Mouse (Mus musculus): ENCODE data around the gene Tcp10a.
"Not testable (repeated sequence)": the region's sequence is repeated elsewhere in the genome, so short reads cannot be mapped to it uniquely, and the experiment has no call there.

The Tcp10a gene
- long read RNA-seq, experiment 1 = 0 reads
- long read RNA-seq, experiment 2 = 0 reads

- intact Hi-C loops (cut with DNase I) = not testable (repeated sequence)
Observed at GRCm38 (mm10) chr17:7324346-7324745, at the start of gene Tcp10a. Tcp10a (plus strand) TSS chr17:7324646.

DNA sequence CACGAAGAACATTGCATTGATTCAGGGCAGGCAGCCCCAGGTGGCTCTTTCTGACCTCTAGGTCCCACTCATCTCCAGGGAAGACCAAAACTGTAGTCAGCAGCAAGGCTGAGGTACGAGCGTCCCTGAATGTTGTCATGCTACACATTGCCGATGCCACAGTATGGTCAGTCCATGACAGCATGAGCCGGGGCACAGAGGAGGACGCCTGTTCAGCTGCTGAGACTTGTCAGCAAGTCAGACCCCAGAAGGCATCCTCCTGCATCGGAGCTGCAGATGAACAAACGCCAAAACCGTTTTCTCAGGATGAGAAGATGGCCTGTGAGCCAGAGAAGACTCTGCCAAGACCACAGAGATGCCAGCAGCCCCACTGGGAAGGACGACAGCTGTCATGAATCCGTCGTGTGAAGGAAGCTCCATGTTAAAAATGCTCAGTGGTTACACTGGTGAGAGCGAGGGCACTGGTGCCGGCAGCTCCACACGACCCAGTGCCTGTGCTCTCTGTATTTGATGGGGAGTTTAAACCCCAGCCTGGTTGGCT, 45.7 kb upstream of the Tcp10a start:
- intact Hi-C loops (cut with DNase I) = no loop called here

DNA sequence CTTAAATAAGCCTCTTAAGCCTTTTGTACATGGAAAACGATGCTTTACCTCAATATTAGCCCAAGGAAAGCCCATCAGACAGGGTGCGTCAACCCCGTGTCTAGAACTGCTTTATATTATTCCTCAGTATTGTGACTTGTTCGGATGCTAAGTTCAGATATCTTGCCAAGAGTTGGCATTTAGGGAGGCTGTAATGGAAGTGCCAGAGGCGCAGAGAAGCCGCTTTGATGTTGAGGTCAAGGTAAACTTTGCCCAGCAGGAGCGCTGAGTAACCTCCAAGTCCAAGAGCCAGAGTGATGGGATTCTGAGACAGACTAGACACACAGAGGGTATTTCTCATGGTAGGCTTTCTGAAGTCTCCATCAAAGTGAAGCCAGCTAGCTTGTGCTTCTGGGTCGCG, 45.2 kb upstream of the Tcp10a start:
- intact Hi-C loops (cut with DNase I) = no loop called here

GRCm38 (mm10) chr17:7284297-7284910, 40.0 kb upstream of the Tcp10a start:
- intact Hi-C loops (cut with DNase I) = no loop called here

- intact Hi-C loops (cut with DNase I) = no loop called here
Observed at GRCm38 (mm10) chr17:7285292-7285691, 39.2 kb upstream of the Tcp10a start.

DNA sequence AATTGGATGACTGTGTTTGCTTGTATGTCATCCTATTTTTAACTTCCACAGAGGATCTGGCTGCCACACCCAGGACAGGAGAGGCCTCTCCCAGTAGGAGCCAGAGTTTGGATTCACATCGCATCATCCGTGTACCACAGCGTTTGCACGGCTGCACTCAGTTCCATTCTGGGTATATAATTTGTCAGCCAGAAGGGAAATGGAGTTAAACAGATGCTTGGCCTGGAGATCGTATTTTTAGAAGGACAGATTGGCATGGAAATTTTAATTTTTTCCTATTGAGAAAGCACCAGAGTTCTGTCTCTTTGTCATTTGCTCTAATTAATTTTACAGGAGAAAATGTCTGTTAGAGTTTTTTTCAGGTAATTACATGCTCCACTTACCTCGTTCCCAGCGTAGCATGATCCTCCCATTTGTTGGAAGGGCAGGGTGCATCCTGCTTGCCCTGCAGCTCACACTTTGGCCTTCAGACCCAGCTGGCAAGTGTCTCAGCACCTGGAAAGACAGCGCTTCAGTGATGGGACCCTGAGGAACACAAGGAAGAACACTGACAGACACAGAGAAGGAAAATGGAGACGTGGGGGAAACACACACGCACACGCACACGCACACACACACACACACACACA, 37.9 kb upstream of the Tcp10a start:
- intact Hi-C loops (cut with DNase I) = no loop called here

- intact Hi-C loops (cut with DNase I) = no loop called here
Observed at GRCm38 (mm10) chr17:7292012-7292684, 32.3 kb upstream of the Tcp10a start.

DNA sequence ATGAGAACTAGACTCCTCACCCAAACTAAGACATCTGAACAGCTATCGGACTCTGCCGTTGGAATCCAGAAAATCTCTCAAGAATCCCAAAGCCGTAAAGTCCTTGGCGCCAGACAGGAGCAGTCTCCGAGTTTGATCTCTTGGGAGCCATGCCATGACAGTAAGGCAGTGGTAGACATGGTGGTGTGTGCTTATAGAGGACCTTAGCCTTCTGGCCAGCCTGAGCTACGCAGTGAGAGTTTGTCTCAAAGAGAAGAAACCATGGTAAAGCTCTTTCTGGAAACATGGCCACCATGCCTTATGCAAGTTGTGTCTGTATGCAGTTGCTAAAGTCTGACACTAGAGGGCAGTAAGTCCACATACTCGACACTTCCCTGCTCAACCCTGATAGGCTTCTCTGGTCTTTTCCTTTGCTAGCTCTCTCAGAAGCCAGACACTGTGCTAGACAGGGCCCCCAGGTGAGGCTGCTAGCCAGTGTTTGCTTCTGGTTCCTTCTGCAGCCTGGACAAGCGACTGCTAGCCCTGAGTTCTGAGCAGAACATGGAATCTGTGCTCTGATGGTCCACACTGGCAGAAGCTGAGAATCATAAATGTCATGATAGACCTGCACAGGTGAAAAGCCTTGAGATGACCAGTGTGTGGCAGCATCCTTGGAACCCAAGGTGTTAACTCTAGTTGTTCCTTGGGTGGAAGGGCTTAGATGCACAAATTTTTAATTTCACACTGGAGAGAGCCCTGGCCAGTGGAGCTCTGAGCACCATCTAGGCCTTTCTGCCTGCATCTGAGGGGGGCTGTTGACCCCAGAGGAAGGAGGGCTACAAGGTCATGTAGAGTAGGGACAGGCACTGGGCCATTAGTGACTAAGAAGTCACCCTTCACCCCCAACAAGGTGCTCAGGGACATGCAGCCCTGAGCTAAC, 17.9 kb upstream of the Tcp10a start:
- intact Hi-C loops (cut with DNase I) = not testable (repeated sequence)

DNA sequence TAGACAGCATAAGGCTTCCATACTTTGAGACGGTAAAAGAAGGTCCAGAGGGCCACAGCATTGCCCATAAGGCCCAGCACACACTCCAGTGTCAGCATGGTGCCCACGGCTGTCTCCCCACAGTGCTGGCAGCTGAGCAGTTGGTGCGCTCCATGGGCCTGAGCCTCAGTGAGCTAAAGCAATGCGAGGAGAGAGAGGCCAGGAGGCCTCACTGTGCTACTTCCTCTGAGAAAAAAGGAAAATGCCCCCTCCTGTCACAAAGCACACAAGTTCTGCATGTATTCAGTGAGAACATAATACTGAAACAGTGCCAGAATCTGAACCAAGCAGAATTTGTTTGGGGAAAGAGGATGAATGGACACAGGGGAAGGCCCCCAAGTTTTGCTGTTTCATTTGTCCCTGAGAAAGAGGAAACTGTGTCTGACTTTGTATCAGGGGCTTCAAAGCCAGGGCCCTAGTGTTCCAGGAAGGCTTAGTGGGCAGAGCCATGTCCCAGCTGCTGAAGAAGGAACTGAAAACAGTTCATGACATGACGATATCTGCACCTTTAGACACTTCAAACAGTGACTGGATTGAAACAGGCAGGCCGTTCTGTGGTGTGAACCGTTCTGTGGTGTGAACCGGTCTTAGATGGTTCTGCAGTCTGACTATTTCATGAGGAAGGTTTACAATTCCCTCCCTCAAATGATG, 8.6 kb upstream of the Tcp10a start:
- intact Hi-C loops (cut with DNase I) = not testable (repeated sequence)

DNA sequence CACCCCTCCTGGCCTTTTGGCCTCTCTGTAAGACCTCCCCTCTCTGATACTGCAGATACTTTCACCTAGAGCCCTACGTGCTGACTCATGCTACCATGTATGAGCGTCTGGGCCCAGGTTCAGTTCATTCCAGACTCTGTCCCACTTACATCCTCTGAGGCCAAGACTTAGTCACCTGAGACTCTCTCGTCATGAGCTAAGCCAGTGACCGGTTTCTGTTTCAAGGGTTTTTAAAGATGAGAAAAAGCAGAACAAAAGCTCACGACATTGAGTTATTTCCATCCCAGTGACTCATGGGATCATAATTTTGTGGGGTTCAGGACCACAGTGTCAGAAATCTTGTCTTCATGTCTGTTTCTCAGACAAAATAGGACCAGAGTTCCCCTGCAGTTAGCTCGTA, 4.7 kb upstream of the Tcp10a start:
- intact Hi-C loops (cut with DNase I) = not testable (repeated sequence)

GRCm38 (mm10) chr17:7326415-7326814, 2.0 kb downstream of the Tcp10a start:
- intact Hi-C loops (cut with DNase I) = not testable (repeated sequence)

DNA sequence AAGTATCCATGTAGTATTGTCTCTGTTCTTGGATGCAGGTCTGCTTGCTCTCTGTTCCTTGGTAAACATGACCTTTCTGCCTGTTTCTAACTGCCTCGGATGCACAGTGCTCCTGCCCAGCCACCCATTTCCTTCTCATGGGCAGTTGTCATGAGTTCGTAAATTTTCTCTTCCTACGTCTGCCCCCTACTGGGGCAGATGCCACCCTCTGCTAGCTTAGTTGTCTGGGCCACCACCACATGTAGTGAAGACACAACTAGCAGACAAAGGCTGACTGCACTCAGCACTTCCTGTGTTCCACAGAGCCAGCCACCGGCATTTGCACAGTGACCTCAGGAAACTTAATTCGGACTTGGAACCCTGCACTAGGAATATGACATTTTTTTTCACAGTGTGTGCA, 8.3 kb downstream of the Tcp10a start:
- intact Hi-C loops (cut with DNase I) = not testable (repeated sequence)

DNA sequence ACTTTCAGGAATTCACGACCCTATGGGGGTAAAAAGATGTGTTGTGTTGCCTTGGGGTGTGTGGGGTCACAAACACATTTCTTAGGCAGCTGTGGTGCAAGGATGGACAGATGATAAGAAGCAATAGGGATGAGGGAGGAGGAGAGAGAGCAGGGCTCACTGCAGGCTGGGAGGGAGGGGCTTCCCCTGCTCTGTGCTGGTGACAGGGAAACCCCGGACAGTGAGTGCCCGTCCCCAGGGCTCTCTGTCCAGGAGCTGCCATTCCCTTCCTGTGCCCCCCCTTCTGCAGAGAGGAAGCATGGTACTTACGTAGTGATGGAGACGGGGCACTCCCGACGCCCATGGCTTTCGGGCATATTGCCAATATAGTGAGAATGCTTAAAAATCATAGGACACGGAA, 12.9 kb downstream of the Tcp10a start:
- intact Hi-C loops (cut with DNase I) = not testable (repeated sequence)

GRCm38 (mm10) chr17:7348765-7349164, 24.3 kb downstream of the Tcp10a start:
- intact Hi-C loops (cut with DNase I) = not testable (repeated sequence)

- intact Hi-C loops (cut with DNase I) = not testable (repeated sequence)
Observed at GRCm38 (mm10) chr17:7352596-7352995, 28.1 kb downstream of the Tcp10a start, which contains the start of gene Ttll2. Ttll2 (minus strand) TSS chr17:7352696.

DNA sequence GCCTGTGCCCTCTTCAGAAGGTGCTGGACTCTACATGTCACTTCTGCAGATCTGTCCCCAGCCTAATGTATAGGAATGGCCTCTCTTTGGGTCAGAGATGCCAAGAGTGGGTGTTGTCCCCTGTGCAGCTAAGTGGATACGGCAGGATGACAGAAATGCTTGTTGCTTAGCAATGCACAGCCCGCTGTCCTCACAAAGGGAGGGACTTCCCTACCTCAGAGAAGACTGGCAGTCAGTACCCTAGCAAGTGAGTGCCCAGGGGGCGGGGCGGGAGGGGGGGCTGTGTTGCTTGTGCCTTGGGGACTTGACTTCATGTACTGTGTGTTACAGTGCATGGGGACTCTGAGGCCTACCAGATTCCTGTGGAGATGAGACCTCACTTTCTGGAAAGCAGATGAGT, 35.4 kb downstream of the Tcp10a start:
- intact Hi-C loops (cut with DNase I) = not testable (repeated sequence)

- intact Hi-C loops (cut with DNase I) = not testable (repeated sequence)
Observed at GRCm38 (mm10) chr17:7360749-7361465, 36.5 kb downstream of the Tcp10a start.

DNA sequence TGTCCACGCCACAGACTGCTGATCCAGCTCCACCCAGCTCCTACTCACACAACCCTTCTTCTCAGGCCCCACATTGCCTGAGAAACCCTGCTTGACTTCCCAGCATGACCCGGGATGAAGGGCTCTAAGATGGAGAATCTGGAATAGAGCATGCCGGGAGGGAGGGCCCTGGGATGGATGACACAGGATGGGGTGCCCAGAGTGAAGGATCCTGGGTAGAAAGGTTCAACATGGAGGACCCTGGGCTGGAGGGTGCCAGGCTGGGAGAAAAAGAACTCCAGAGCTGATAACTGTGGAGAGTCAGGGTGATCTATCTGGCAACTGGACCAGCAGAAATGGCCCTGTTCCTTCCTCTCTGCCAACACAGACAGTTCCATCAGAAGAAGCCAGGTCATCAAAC, 41.2 kb downstream of the Tcp10a start:
- intact Hi-C loops (cut with DNase I) = not testable (repeated sequence)

DNA sequence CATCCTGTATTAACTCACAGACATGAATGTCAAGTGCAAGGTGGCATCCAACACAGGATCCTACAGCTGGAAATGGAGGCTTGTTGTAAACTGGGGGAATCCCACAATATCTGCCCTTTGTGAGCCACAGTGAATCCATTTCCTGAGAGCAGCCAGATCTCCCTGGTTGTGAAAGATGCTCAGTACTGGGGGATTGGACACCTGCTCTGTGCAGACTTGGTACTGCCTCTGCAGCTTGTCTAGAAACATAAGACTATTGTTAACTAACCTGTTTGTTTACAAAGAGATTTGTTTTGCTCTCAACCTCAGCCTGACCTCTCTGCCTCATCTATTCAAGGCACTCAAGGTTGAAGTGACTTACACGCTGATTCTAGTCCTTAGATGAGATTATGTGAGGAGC, 41.8 kb downstream of the Tcp10a start:
- intact Hi-C loops (cut with DNase I) = not testable (repeated sequence)
